Comparison of ENCODE assay signal across 8 mouse cellular contexts in genomic region chr10:9901071-9901696, GRCm38 (mm10). TPM values are rescaled to one million over a fixed set of nuclear protein-coding genes. Genes with fewer than 3 reads are reported as not detected.
DNase-seq lines count a peak whose midpoint lies in the region; ATAC-seq and TF ChIP-seq lines count a peak whose summit lies in the region.

TSS of gene Stxbp5 (minus strand) at chr10:9901079.

- H3K9me3 ChIP-seq in heart, embryonic 10.5 days = no peaks in the 10 kb centered on the region
- H3K9me3 ChIP-seq in kidney, embryonic 15.5 days (replicated peaks) = no peaks in the 10 kb centered on the region
- no peaks in the 10 kb centered on the region for H3K9me3 ChIP-seq in limb, embryonic 15.5 days
- H3K9me3 ChIP-seq in midbrain, postnatal 0 days (ENCODE audit: low read length) = no peaks in the 10 kb centered on the region

- 0% methylated on average over 52 of the region's 52 CpGs for WGBS in heart, embryonic 10.5 days
- WGBS in kidney, embryonic 15.5 days = under 1% methylated on average over 52 of the region's 52 CpGs
- under 1% methylated on average over 49 of the region's 52 CpGs for WGBS in limb, embryonic 15.5 days
- under 1% methylated on average over 46 of the region's 52 CpGs for WGBS in midbrain, postnatal 0 days

- ATAC-seq in erythroblast, adult 5-6 weeks (replicated peaks; ENCODE audit: low FRiP score, poor library complexity, severe bottlenecking) = peak; percentile 37
- ATAC-seq in kidney, embryonic 15.5 days (replicated peaks; ENCODE audit: low FRiP score) = peak; percentile 81
- peak; percentile 64 for ATAC-seq in limb, embryonic 15.5 days (ENCODE audit: insufficient number of reproducible peaks, low FRiP score, low TSS enrichment, low read depth)
- peak; percentile 79 for ATAC-seq in midbrain, postnatal 0 days (ENCODE audit: low FRiP score)

- TF ChIP-seq POLR2A in brain, embryonic 14.5 days (IDR thresholded peaks at IDR 0.05; ENCODE audit: borderline replicate concordance, extremely low read depth, insufficient read depth, insufficient read length, poor library complexity, severe bottlenecking) = peak; percentile 95

- peak within 1 kb of the TSS; percentile 98 for H3K4me2 ChIP-seq in kidney, embryonic 15.5 days
- H3K4me2 ChIP-seq in limb, embryonic 15.5 days = peak within 1 kb of the TSS; percentile 96
- peak within 1 kb of the TSS; percentile 66 for H3K4me2 ChIP-seq in midbrain, postnatal 0 days (ENCODE audit: low read depth, low read length, poor library complexity, severe bottlenecking)

- no peak for TF ChIP-seq CTCF in brain, embryonic 14.5 days (IDR thresholded peaks at IDR 0.05; ENCODE audit: borderline replicate concordance, extremely low read depth, insufficient read depth, insufficient read length)
- TF ChIP-seq CTCF in midbrain, postnatal 0 days (IDR thresholded peaks at IDR 0.05) = no peak

- H3K4me3 ChIP-seq in heart, embryonic 10.5 days = peak within 1 kb of the TSS; percentile 94
- H3K4me3 ChIP-seq in kidney, embryonic 15.5 days (replicated peaks) = peak within 1 kb of the TSS; percentile 90
- H3K4me3 ChIP-seq in limb, embryonic 15.5 days = peak within 1 kb of the TSS; percentile 92
- peak within 1 kb of the TSS; percentile 93 for H3K4me3 ChIP-seq in midbrain, postnatal 0 days (ENCODE audit: low read depth, low read length)

- H3K36me3 ChIP-seq in heart, embryonic 10.5 days = no peaks in the 10 kb centered on the region
- no peaks in the 10 kb centered on the region for H3K36me3 ChIP-seq in kidney, embryonic 15.5 days
- no peaks in the 10 kb centered on the region for H3K36me3 ChIP-seq in limb, embryonic 15.5 days
- H3K36me3 ChIP-seq in midbrain, postnatal 0 days (ENCODE audit: insufficient read depth, low read length) = no peaks in the 10 kb centered on the region

- DNase-seq in CD4-positive, CD25-positive, alpha-beta regulatory T cell, adult 2 months (ENCODE audit: low read depth, low spot score) = peak; percentile 88
- peak; percentile 94 for DNase-seq in brain, embryonic 14.5 days (ENCODE audit: low read depth)
- DNase-seq in heart, embryonic 10.5 days (ENCODE audit: low spot score) = peak; percentile 87
- DNase-seq in midbrain, postnatal 0 days (ENCODE audit: low spot score) = peak; percentile 86
- peak; percentile 55 to 64 for DNase-seq in spleen, postnatal 14 days (ENCODE audit: low spot score in 2 of 2)

- H3K9ac ChIP-seq in kidney, embryonic 15.5 days = peak within 1 kb of the TSS; percentile 95
- H3K9ac ChIP-seq in limb, embryonic 15.5 days = peak within 1 kb of the TSS; percentile 97
- peak within 1 kb of the TSS; percentile 98 for H3K9ac ChIP-seq in midbrain, postnatal 0 days (replicated peaks; ENCODE audit: low read length, poor library complexity, severe bottlenecking)

- peak within 1 kb of the TSS; percentile 98 for H3K27ac ChIP-seq in heart, embryonic 10.5 days
- peak within 1 kb of the TSS; percentile 91 for H3K27ac ChIP-seq in kidney, embryonic 15.5 days
- H3K27ac ChIP-seq in limb, embryonic 15.5 days = peak within 1 kb of the TSS; percentile 96
- peak within 1 kb of the TSS; percentile 97 for H3K27ac ChIP-seq in midbrain, postnatal 0 days (ENCODE audit: low read depth, low read length)

- no peaks in the 10 kb centered on the region for H3K4me1 ChIP-seq in heart, embryonic 10.5 days
- H3K4me1 ChIP-seq in kidney, embryonic 15.5 days = peaks cover 22% of the 10 kb centered on the region
- peaks cover 12% of the 10 kb centered on the region; the same call in 1 of the 2 replicates for H3K4me1 ChIP-seq in limb, embryonic 15.5 days
- H3K4me1 ChIP-seq in midbrain, postnatal 0 days (ENCODE audit: insufficient read depth, low read length) = no peaks in the 10 kb centered on the region

- H3K27me3 ChIP-seq in heart, embryonic 10.5 days (ENCODE audit: insufficient read depth, poor library complexity, severe bottlenecking) = no peaks in the 10 kb centered on the region
- no peaks in the 10 kb centered on the region for H3K27me3 ChIP-seq in kidney, embryonic 15.5 days
- no peaks in the 10 kb centered on the region for H3K27me3 ChIP-seq in limb, embryonic 15.5 days
- no peaks in the 10 kb centered on the region for H3K27me3 ChIP-seq in midbrain, postnatal 0 days (ENCODE audit: insufficient read depth, low read length)

RNA-seq across cellular contexts. Expression of gene Stxbp5, which starts in this region (rescaled TPM):
- 12.4 and 21.0 TPM in 2 replicates for polyA plus RNA-seq in brain, embryonic 14.5 days (2012; rRNA removed)
- total RNA-seq in erythroblast, adult 5-6 weeks (2015; ENCODE audit: low replicate concordance) = 26.3 and 28.0 TPM in 2 replicates
- total RNA-seq in erythroblast, adult 5-6 weeks (2017; ENCODE audit: low replicate concordance) = 16.0 and 21.5 TPM in 2 replicates
- polyA plus RNA-seq in heart, embryonic 10.5 days (2016; fragmentation: Nextera tagmentation; extraction: Ambion mirVana) = 3.2 and 4.9 TPM in 2 replicates
- polyA plus RNA-seq in kidney, embryonic 15.5 days (2015; fragmentation: Nextera tagmentation; extraction: Ambion mirVana) = 3.6 and 5.3 TPM in 2 replicates
- 4.8 and 5.5 TPM in 2 replicates for polyA plus RNA-seq in limb, embryonic 15.5 days (2015; fragmentation: Nextera tagmentation; extraction: Ambion mirVana)
- total RNA-seq in midbrain, postnatal 0 days (2014; rRNA removed) = 52.7 and 58.4 TPM in 2 replicates
- polyA plus RNA-seq in midbrain, postnatal 0 days (2015; fragmentation: Nextera tagmentation; extraction: Ambion mirVana) = 6.8 and 8.0 TPM in 2 replicates

Comparison
In these comparisons a context has a peak if more than half of its experiments do, and no peak if none do; other contexts are left out.
1. Peak in every context shown above with its lines: DNase-seq, ATAC-seq, H3K4me3 ChIP-seq and H3K27ac ChIP-seq.